Mouse (Mus musculus) forebrain, embryonic 11.5 days (tissue): ENCODE data around the gene Tmed3. TPM values are rescaled to one million over a fixed set of nuclear protein-coding genes. Genes with fewer than 3 reads are reported as not detected.

Source experiments
- ATAC-seq: fragments of 200-750 bp; cut with Nextera tagmentation; replicated peaks from 2 replicates; pipeline ENCODE4 v1.8.0; 2017; ENCODE audit warnings: moderate TSS enrichment; ENCODE audit not compliant: low FRiP score
- DNase-seq: peaks from one replicate; pipeline ENCODE4 v3.0.0-alpha.2; 2017; ENCODE audit warnings: low spot score
- H3K27ac ChIP-seq: fragments of 300-500 bp; sonication (generic); 2 replicates; pipeline ENCODE4 v1.5.1; 2014; ENCODE audit warnings: low read depth, low read length
- H3K27me3 ChIP-seq: fragments of 300-500 bp; sonication (generic); 2 replicates; pipeline ENCODE4 v1.6.1; 2014; ENCODE audit warnings: mild to moderate bottlenecking, low read length, mixed read lengths; ENCODE audit not compliant: control insufficient read depth, insufficient read depth
- H3K36me3 ChIP-seq: fragments of 300-500 bp; sonication (generic); 2 replicates; pipeline ENCODE4 v1.6.1; 2014; ENCODE audit warnings: mild to moderate bottlenecking, low read length, moderate library complexity, mixed read lengths; ENCODE audit not compliant: control insufficient read depth, insufficient read depth
- H3K4me1 ChIP-seq: fragments of 300-500 bp; sonication (generic); replicated peaks from 2 replicates; pipeline ENCODE4 v1.6.1; 2014; ENCODE audit warnings: low read length, mixed read lengths; ENCODE audit not compliant: control insufficient read depth, insufficient read depth
- H3K4me2 ChIP-seq: fragments of 300-500 bp; sonication (generic); 2 replicates; pipeline ENCODE4 v1.6.1; 2014; ENCODE audit warnings: low read depth, mild to moderate bottlenecking, low read length, moderate library complexity, mixed read lengths; ENCODE audit not compliant: severe bottlenecking
- H3K4me3 ChIP-seq: fragments of 300-500 bp; sonication (generic); 2 replicates; pipeline ENCODE4 v1.5.1; 2014; ENCODE audit warnings: low read depth, low read length
- H3K9ac ChIP-seq: fragments of 300-500 bp; sonication (generic); 2 replicates; pipeline ENCODE4 v1.6.1; 2014; ENCODE audit warnings: low read length
- H3K9me3 ChIP-seq: fragments of 300-500 bp; sonication (generic); 2 replicates; pipeline ENCODE4 v1.6.1; 2016; ENCODE audit warnings: low read length, mixed read lengths; ENCODE audit not compliant: control insufficient read depth
- WGBS: fragments of 180-500 bp; shearing (Covaris S2); extraction: QIAGEN DNeasy Blood & Tissue Kit; methylation state at CpG from one replicate; pipeline ENCODE4 v1.1.7; 2014; 5-methylcytosine and 5-hydroxymethylcytosine counted together
- polyA plus RNA-seq: library from polyadenylated mRNA; unstranded; fragments of >200 nt; fragmentation: Nextera tagmentation; extraction: Ambion mirVana; gene quantifications from 2 replicates; pipeline ENCODE4 v1.2.1, GENCODE M21; 2014

Tmed3 gene
- polyA plus RNA-seq, result 41.0 and 43.6 TPM in 2 replicates

DNA sequence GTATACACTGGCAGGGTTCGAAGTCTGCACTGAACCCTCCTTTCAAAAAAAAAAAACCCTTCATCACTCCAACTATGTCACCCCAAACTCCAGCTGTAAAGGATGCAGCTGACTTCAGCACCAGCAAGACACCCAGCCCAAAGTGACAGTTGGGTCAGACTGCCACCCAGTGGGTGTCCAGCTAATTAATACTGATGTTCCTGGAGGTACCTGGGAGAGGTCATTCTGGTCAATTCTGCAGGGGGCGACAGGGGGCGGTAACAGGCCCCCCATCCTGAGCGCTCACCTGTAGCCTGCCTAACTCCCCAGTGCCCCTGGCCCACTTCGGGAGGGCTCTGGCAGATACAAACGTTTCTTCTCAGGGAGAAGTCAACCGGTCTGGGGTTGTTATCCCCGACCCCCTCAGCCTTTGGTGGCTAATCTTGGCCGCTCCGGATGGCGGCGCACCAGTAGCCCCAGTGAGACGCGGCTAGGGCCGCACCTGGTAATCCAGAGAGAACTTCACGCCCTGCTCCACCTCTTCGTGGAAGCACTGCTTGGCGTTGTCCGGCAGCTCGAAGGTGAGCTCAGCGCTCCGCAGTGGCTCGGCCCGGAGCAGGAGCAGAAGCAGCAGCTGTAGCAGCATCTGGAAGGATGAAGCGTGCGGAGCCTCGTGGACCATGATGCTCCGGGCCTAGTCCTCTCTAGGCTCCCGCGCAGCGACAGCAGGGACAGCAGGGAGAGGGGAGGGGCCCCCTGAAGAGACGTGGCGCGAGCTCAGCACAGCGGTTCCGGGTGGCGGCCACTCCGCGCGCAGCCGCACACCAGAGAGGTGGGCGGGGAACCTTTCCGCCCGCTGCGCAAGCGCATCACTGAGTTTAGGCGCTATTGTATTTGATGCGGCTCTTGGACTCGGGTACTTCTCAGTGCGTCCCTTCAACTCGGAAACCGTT is at the start of gene Tmed3:
TSS of gene Tmed3 (minus strand) at position 804 of the 932 bp plus-strand sequence.
- peak within 1 kb of the TSS; percentile 66 for H3K27ac ChIP-seq
- peak; percentile 100 for ATAC-seq
- H3K4me1 ChIP-seq, result peaks cover 5% of the 10 kb centered on the region; the same call in 1 of the 2 replicates
- WGBS, result 2% methylated on average over 52 of the region's 52 CpGs
- peak within 1 kb of the TSS; percentile 83 for H3K4me2 ChIP-seq
- no peaks in the 10 kb centered on the region for H3K36me3 ChIP-seq
- H3K9me3 ChIP-seq, result no peaks in the 10 kb centered on the region
- DNase-seq, result peak; percentile 94
- peak within 1 kb of the TSS; percentile 85 for H3K9ac ChIP-seq
- H3K27me3 ChIP-seq, result no peaks in the 10 kb centered on the region
- H3K4me3 ChIP-seq, result peak within 1 kb of the TSS; percentile 50

DNA sequence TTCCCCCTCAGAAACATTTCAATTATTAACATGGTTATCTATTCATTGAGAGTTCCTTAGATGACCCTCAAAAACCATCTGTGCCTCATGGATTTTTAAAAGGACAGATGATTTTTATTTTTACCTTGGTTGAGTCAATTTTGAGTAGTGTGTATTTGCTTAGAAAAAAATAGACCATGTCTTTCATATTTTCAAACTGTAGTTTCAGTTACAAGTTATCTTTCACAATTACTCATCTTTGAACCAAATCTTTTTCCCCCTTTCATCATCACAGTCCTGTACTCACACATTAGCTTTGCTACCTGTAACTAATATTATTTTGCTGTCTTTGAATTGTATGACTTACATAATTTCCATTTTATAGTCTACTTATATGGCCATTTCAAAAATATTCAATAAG is 35.2 kb upstream of the Tmed3 start:
- no peak overlapping the region for H3K4me3 ChIP-seq
- H3K4me1 ChIP-seq, result no peaks in the 10 kb centered on the region; the same call in 1 of the 2 replicates
- no peak for DNase-seq
- no peaks in the 10 kb centered on the region for H3K36me3 ChIP-seq
- H3K9me3 ChIP-seq, result no peaks in the 10 kb centered on the region
- peaks cover 6% of the 10 kb centered on the region; the same call in 1 of the 2 replicates for H3K27me3 ChIP-seq
- no peak overlapping the region for H3K27ac ChIP-seq
- ATAC-seq, result no peak
- no peak overlapping the region for H3K9ac ChIP-seq
- no peak overlapping the region for H3K4me2 ChIP-seq

GRCm38 (mm10) chr9:89738295-89738694 is 33.4 kb upstream of the Tmed3 start, which contains the start of gene Ankrd34c:
Gene Ankrd34c (minus strand): TSS chr9:89738475.
- Histone ChIP-seq H3K4me2 (peak within 1 kb of the TSS; percentile 21; the same call in 1 of the 2 replicates), H3K9ac (no peak within 1 kb of the TSS), H3K4me1 (no peaks in the 10 kb centered on the region; the same call in 1 of the 2 replicates), H3K36me3 (no peaks in the 10 kb centered on the region), H3K9me3 (no peaks in the 10 kb centered on the region), H3K4me3 (no peak within 1 kb of the TSS), H3K27me3 (peaks cover 6% of the 10 kb centered on the region; the same call in 1 of the 2 replicates), H3K27ac (no peak within 1 kb of the TSS)
- DNase-seq (peak; percentile 53), ATAC-seq (0 out of 2 replicates have a peak, but pooled peaks have one; percentile 15)
- WGBS, result 4% methylated on average over 8 of the region's 8 CpGs

GRCm38 (mm10) chr9:89737888-89738287 is 33.0 kb upstream of the Tmed3 start:
- DNase-seq (no peak), ATAC-seq (no peak)
- no peaks in the 10 kb centered on the region; the same call in 1 of the 2 replicates for H3K4me1 ChIP-seq
- no peak overlapping the region for H3K27ac ChIP-seq
- no peak overlapping the region for H3K9ac ChIP-seq
- no peak overlapping the region for H3K4me3 ChIP-seq
- no peaks in the 10 kb centered on the region for H3K36me3 ChIP-seq
- peaks cover 6% of the 10 kb centered on the region; the same call in 1 of the 2 replicates for H3K27me3 ChIP-seq
- no peaks in the 10 kb centered on the region for H3K9me3 ChIP-seq
- WGBS, result 12% methylated on average over 6 of the region's 6 CpGs
- H3K4me2 ChIP-seq, result no peak overlapping the region

DNA sequence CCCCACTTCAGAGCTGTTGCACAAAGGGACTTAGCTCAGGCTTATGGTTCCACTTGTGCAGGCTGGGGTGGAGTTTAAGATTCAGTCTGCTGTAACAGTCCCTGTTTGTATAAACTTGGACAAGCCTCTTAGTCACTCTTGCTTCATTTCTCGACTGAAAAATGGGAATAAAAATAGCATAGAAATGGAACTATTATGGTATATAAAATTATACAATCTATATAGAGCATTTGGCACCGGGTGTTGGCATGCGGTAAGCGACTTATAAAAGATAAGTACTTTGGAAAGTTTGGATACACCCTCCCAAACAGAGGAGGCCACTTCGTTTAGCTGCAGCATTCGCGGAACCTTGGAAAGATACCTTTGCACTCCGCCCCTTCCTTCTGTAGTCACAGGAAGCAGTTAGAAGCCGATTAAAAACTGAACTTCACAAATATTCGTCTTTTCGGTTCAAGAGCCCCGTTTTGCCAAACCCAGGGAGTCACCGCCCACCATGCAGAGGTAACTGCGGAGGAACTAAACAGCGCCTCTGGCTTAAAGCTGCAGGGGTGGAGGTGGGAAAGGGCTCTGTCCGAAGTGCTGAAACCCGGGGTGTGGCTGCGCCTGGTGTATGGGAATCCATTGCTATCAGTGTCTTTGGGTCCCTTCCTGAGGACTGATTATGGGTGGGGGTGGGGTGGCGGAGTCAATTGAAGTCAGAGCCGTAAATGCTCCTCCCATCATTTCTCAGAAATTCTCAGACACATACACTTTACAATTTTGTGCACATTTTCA is 32.3 kb upstream of the Tmed3 start:
- H3K4me3 ChIP-seq, result no peak overlapping the region

GRCm38 (mm10) chr9:89706906-89707305 is 2.0 kb upstream of the Tmed3 start:
- no peak overlapping the region for H3K27ac ChIP-seq
- H3K9ac ChIP-seq, result no peak overlapping the region
- no peaks in the 10 kb centered on the region for H3K9me3 ChIP-seq
- no peak overlapping the region for H3K4me2 ChIP-seq
- H3K4me1 ChIP-seq, result peaks cover 5% of the 10 kb centered on the region; the same call in 1 of the 2 replicates
- ATAC-seq, result no peak
- H3K36me3 ChIP-seq, result no peaks in the 10 kb centered on the region
- H3K27me3 ChIP-seq, result no peaks in the 10 kb centered on the region
- no peak for DNase-seq
- no peak overlapping the region for H3K4me3 ChIP-seq
- WGBS, result 33% methylated on average over 4 of the region's 4 CpGs

More for the DNA sequence above, 32.3 kb upstream of the Tmed3 start:
- Histone ChIP-seq H3K4me1 (no peaks in the 10 kb centered on the region; the same call in 1 of the 2 replicates), H3K9me3 (no peaks in the 10 kb centered on the region), H3K36me3 (no peaks in the 10 kb centered on the region), H3K27me3 (peaks cover 6% of the 10 kb centered on the region; the same call in 1 of the 2 replicates), H3K9ac (no peak overlapping the region), H3K27ac (no peak overlapping the region), H3K4me2 (peak overlapping the region; percentile 21; the same call in 1 of the 2 replicates)
- ATAC-seq (peak; percentile 71; the same call in 1 of the 2 replicates), DNase-seq (peak; percentile 77)
- WGBS, result 6% methylated on average over 20 of the region's 20 CpGs

DNA sequence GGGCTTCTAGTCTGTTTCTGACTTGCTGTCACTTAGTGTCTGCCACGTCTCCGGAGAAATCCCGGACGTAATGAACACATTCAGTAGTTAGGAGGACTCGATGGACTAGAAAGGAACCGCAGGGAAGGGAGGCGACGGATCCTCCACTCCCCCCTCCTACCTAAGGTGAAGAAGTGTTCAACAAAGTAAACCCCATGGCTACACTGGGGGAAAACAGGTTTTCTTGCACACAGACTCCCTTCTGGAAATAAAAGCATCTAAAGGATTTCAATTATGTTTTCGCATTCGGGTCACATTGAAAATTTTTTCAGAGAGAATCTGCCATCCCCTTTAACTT is 297 bp upstream of the Tmed3 start:
- no peaks in the 10 kb centered on the region for H3K27me3 ChIP-seq
- no peaks in the 10 kb centered on the region for H3K9me3 ChIP-seq
- H3K36me3 ChIP-seq, result no peaks in the 10 kb centered on the region
- DNase-seq (no peak), ATAC-seq (peak; percentile 71; the same call in 1 of the 2 replicates)
- H3K4me3 ChIP-seq, result peak overlapping the region; percentile 50
- peak overlapping the region; percentile 83 for H3K4me2 ChIP-seq
- H3K4me1 ChIP-seq, result peaks cover 5% of the 10 kb centered on the region; the same call in 1 of the 2 replicates
- H3K27ac ChIP-seq, result no peak overlapping the region
- 8% methylated on average over 10 of the region's 10 CpGs for WGBS
- peak overlapping the region; percentile 85 for H3K9ac ChIP-seq

- Histone ChIP-seq H3K27me3 (no peaks in the 10 kb centered on the region), H3K4me2 (no peak overlapping the region), H3K36me3 (no peaks in the 10 kb centered on the region; the same call in 1 of the 2 replicates), H3K9me3 (no peaks in the 10 kb centered on the region), H3K4me3 (no peak overlapping the region), H3K9ac (no peak overlapping the region), H3K27ac (no peak overlapping the region), H3K4me1 (peaks cover 5% of the 10 kb centered on the region; the same call in 1 of the 2 replicates)
- ATAC-seq (no peak), DNase-seq (no peak)
- WGBS, result 93% methylated on average over 2 of the region's 2 CpGs
Observed at GRCm38 (mm10) chr9:89700910-89701457, 3.9 kb downstream of the Tmed3 start.
